Mouse (Mus musculus) kidney, embryonic 15.5 days (tissue): ENCODE measurements around the gene Ccdc17. TPM values are rescaled to one million over a fixed set of nuclear protein-coding genes. Genes with fewer than 3 reads are reported as not detected.

Source experiments
- polyA plus RNA-seq: library from polyadenylated mRNA; unstranded; fragments of >200 nt; fragmentation: Nextera tagmentation; extraction: Ambion mirVana; gene quantifications from 2 replicates; pipeline ENCODE4 v1.2.1, GENCODE M21; 2015

The Ccdc17 gene
- polyA plus RNA-seq, 1 experiment from 2014 or later = 3.6 TPM

Other genes starting within 250 kb of the Ccdc17 start
- 12.7 and 14.4 TPM in 2 replicates for gene Mast2, start 132.5 kb upstream of the Ccdc17 start, polyA plus RNA-seq
- gene Ipp, start 89.1 kb upstream of the Ccdc17 start, polyA plus RNA-seq = 17.0 and 17.3 TPM in 2 replicates
- gene Tmem69, start 40.7 kb upstream of the Ccdc17 start, polyA plus RNA-seq = 27.4 and 27.5 TPM in 2 replicates
- 40.5 and 40.7 TPM in 2 replicates for gene Gpbp1l1, start 39.0 kb upstream of the Ccdc17 start, polyA plus RNA-seq
- gene Nasp, start 31.3 kb downstream of the Ccdc17 start, polyA plus RNA-seq = 175 and 180 TPM in 2 replicates
- 721 and 765 TPM in 2 replicates for gene Akr1a1, start 55.0 kb downstream of the Ccdc17 start, polyA plus RNA-seq
- 1,497 and 1,602 TPM in 2 replicates for gene Prdx1, start 88.9 kb downstream of the Ccdc17 start, polyA plus RNA-seq
- gene Mmachc, start 111.8 kb downstream of the Ccdc17 start, polyA plus RNA-seq = 27.2 and 27.9 TPM in 2 replicates
- gene Ccdc163, start 111.9 kb downstream of the Ccdc17 start, polyA plus RNA-seq = 30.3 and 31.7 TPM in 2 replicates
- 7.6 and 7.7 TPM in 2 replicates for gene Tesk2, start 124.3 kb downstream of the Ccdc17 start, polyA plus RNA-seq
- 38.1 and 39.8 TPM in 2 replicates for gene Toe1, start 211.0 kb downstream of the Ccdc17 start, polyA plus RNA-seq
- gene Mutyh, start 211.1 kb downstream of the Ccdc17 start, polyA plus RNA-seq = 18.9 and 19.1 TPM in 2 replicates
- 1.1 and 1.6 TPM in 2 replicates for gene Hpdl, start 225.1 kb downstream of the Ccdc17 start, polyA plus RNA-seq